Mouse (Mus musculus): ENCODE measurements around the gene Fes.

- TF ChIP-seq GATA1 (IDR thresholded peaks at IDR 0.05; ENCODE audit: low read length): no peak
- TF ChIP-seq TAL1 (IDR thresholded peaks at IDR 0.05; ENCODE audit: low read length): no peak
These were observed 29.9 kb upstream of the Fes start for GRCm38 (mm10) chr7:80417601-80418000.
